ENCODE assay signal across 18 mouse cellular contexts in genomic region chr3:141540749-141541148, GRCm38 (mm10).
"Had no signal": no experiment of that assay in that cellular context is flagged by ENCODE, and none has a peak within 500 bp of the region (broad histone marks: within the 10 kb centered on the region; RNA-seq: fewer than 3 reads in every experiment).

No protein-coding gene starts in this region.

- H3K9me3 ChIP-seq: liver, embryonic 13.5 days; midbrain, embryonic 12.5 days; midbrain, embryonic 15.5 days; stomach, embryonic 15.5 days had no signal

- H3K27me3 ChIP-seq: liver, embryonic 13.5 days; midbrain, embryonic 12.5 days; midbrain, embryonic 15.5 days; stomach, embryonic 15.5 days had no signal

- ATAC-seq: midbrain, embryonic 15.5 days had no signal

- H3K4me1 ChIP-seq: liver, embryonic 13.5 days; midbrain, embryonic 12.5 days; midbrain, embryonic 15.5 days; stomach, embryonic 15.5 days had no signal

- H3K9ac ChIP-seq: liver, embryonic 13.5 days; midbrain, embryonic 12.5 days; midbrain, embryonic 15.5 days; stomach, embryonic 15.5 days had no signal

- H3K27ac ChIP-seq: kidney, postnatal 0 days; layer of hippocampus, adult 2 months; left cerebral cortex, adult 2 months; liver, embryonic 13.5 days; macrophage; midbrain, embryonic 12.5 days; midbrain, embryonic 15.5 days; stomach, embryonic 15.5 days had no signal

- H3K4me3 ChIP-seq: layer of hippocampus, adult 2 months; left cerebral cortex, adult 2 months; liver, embryonic 13.5 days; midbrain, embryonic 12.5 days; midbrain, embryonic 15.5 days; stomach, embryonic 15.5 days had no signal

- H3K36me3 ChIP-seq: liver, embryonic 13.5 days; midbrain, embryonic 12.5 days; midbrain, embryonic 15.5 days; stomach, embryonic 15.5 days had no signal

- DNase-seq: kidney, adult 2 months; kidney, postnatal 25 days; layer of hippocampus, postnatal 36 days; liver, embryonic 13.5 days; lung, adult 2 months; lung, postnatal 14 days; right cerebral cortex, adult 18-20 months; right cerebral cortex, postnatal 25 days; spleen, adult 18-20 months; thymus, adult 18-20 months; thymus, postnatal 36 days had no signal

- H3K4me2 ChIP-seq: liver, embryonic 13.5 days; midbrain, embryonic 12.5 days; midbrain, embryonic 15.5 days; stomach, embryonic 15.5 days had no signal
